Mouse (Mus musculus): ENCODE measurements around the gene 4931428F04Rik.
A peak's percentile ranks its signal among the peaks of the same experiment; 100 is the strongest.

The 4931428F04Rik gene

GRCm38 (mm10) chr8:105288231-105288630, 1.4 kb downstream of the 4931428F04Rik start:
- DNase-seq (ENCODE audit: low spot score in 2 of 2) = no peak

GRCm38 (mm10) chr8:105286907-105287306, 2.8 kb downstream of the 4931428F04Rik start:
- no peak for DNase-seq (ENCODE audit: low spot score in 2 of 2)

DNA sequence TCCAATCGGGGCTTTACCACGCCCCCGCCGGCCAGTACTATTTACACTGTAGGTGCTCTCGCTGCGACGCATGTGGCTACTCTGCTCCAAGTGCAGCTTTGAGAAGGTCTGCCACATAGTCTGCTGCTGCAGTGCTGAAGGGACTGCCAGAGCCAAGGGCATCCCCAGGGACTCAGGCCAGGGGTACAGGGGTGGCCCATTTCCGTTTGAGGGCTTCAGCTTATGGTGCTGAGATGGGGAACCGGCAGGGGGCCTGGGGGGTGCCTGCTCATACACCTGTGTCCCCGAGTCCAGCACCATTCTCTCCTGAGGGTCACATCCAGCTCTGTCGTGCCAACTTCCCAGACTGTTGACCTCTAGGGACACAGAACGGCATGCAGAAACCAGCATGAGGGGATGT, 4.2 kb downstream of the 4931428F04Rik start:
- DNase-seq (ENCODE audit: low spot score in 2 of 2) = peak in 1 of 2 experiments; percentile 16

GRCm38 (mm10) chr8:105283074-105283473, 6.6 kb downstream of the 4931428F04Rik start:
- peak in 1 of 2 experiments; percentile 35 for DNase-seq (ENCODE audit: low spot score in 2 of 2)

DNA sequence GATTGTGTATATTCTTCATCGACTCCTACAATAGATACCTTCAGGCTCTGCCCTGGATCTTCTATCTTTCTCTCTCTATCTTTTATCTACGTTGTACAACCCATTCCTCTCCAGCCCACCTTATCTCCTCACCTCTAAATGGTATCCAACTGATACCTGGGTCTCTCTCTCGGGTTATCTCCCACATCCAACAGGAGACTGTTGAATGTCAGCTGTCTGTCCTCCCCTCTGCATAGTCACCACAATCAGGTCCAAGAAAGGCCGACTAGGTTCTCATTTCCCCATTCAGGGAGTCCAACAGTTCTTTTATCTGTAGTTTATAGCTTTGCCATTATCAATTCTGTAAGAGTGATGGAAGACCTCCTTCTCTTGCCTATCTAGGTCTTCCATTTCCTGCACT, 7.4 kb downstream of the 4931428F04Rik start:
- DNase-seq (ENCODE audit: low spot score in 2 of 2) = no peak

- no peak for DNase-seq (ENCODE audit: low spot score in 2 of 2)
Observed at GRCm38 (mm10) chr8:105281821-105282220, 7.8 kb downstream of the 4931428F04Rik start.

DNA sequence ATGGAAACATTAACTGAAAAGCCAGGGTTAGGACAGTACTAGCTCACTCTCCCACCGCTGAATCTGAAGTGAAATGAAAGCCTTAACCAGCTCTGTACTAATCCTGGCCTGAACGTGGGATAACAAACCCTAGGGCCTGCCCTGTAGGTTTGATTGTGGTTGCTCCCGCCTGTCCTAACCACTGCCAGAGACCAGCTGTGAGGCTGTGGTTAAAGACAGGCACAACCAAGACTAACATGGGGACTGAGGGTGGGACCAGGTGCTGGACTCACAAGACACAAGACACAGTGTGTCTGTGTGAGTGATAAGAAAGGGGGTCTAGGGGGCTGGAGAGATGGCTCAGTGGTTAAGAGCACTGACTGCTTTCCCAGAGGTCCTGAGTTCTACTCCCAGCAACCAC, 9.1 kb downstream of the 4931428F04Rik start:
- DNase-seq (ENCODE audit: low spot score in 2 of 2) = no peak

DNA sequence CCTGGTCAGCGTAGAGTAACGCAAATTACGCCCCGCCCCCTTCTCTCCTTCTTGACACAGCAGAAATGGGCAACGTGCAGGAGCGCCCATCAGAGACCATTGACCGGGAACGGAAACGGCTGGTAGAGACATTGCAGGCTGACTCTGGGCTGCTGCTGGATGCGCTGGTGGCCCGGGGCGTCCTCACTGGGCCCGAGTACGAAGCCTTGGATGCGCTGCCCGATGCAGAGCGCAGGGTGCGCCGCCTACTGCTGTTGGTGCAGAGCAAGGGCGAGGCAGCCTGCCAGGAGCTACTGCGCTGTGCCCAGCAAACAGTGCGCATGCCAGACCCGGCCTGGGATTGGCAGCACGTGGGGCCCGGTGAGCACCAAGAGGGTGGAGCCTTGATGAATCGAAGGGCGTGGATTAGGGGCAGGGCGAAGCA, 10.7 kb downstream of the 4931428F04Rik start:
- DNase-seq (ENCODE audit: low spot score in 2 of 2) = peak; percentile 51 to 79

- peak in 1 of 2 experiments; percentile 62 for DNase-seq (ENCODE audit: low spot score in 2 of 2)
Observed at GRCm38 (mm10) chr8:105276292-105277120, 13.2 kb downstream of the 4931428F04Rik start.

DNA sequence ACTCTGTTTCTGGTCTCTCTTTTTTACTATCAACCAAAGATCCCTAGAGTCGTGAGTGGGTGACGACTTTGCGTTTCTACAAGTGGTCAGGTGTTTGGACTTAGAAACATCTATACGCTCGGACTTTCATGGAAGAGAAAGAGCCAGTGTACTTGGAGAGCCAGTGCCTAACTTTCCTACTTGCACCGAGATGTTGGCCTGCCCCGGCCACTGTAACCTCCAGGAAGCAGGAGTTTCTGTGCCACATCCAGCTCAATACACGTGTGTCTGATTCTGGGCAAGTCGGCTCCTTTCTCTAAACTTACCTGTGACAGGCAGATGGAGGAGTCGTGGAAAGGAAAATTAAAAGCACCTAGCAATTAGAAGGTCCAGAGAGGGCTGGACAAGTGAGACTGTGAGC, 13.8 kb downstream of the 4931428F04Rik start, which contains the start of gene Nol3:
Gene Nol3, plus strand, starts transcription at position 301 of the 400 bp plus-strand sequence.
- no peak for DNase-seq (ENCODE audit: low spot score in 2 of 2)

GRCm38 (mm10) chr8:105275387-105275786, 14.3 kb downstream of the 4931428F04Rik start:
- DNase-seq (ENCODE audit: low spot score in 2 of 2) = no peak

DNA sequence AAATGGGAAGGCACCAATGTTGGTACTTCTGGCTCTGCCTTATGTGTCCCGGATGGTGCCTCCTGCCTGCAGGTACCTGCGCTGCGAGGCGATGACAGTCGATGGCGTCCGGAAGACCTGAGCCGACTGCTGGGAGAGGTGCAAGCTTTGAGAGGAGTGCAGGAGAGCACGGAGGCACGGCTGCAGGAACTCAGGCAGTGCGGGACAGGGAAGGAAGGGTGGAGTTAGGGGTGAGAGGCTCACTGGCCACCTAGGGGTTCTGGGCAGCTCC, 18.8 kb downstream of the 4931428F04Rik start:
- DNase-seq (ENCODE audit: low spot score in 2 of 2) = no peak

DNA sequence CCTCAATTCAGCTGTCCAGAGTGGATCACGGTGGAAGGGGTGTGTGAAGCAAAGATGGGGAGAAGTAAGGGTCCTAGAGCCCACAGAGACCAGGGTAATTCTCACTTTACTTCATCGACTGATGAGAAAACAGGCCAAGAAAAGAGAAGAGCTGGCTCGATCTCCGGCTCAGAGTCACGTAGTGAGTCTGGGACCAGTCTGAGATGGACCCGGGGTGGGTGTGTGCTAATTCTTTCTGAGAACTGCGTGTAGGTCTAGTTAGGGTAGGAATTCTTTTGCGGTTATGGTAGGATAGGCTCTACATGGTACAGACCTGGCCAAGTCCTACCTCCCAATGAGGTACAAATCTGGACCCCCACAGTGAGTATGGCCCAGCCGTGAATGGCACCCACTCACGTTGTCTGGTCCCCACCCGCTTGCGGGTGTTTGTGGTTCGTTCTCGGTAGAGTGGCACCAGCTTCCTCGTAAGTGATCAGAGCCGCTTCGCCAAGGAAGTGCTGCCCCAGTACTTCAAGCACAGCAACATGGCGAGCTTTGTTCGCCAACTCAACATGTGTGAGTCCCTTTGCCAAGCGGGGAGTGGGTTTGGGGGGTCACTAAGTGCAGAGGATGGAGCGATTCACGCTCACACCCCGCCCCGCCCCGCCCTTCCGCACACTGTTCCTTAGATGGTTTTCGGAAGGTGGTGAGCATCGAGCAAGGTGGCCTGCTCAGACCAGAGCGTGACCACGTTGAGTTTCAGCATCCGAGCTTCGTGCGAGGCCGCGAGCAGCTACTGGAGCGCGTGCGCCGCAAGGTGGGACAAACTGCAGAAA, 19.4 kb downstream of the 4931428F04Rik start:
- DNase-seq (ENCODE audit: low spot score in 2 of 2) = no peak

- no peak for DNase-seq (ENCODE audit: low spot score in 2 of 2)
Observed at GRCm38 (mm10) chr8:105269461-105269947, 20.2 kb downstream of the 4931428F04Rik start, which contains the start of gene Hsf4. Gene Hsf4, plus strand, starts transcription at chr8:105269801.

DNA sequence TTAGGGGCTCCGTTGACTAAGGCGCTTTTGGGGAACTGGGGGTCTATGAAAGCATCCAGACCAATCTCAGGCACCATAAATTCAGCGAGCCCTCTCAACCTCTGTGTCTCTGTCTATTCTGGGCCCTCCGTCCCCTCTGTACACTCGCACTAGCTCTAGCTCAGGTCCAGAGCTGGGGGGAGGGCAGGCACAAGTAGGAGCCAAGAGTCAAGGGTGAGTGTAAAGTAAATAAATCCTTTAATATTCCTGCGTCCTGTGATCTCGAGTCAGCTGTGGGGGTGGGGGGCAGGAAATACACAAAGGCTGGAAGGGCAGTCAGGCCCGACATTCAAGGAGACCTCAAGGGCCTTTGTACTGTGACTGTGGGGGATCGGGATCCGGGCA, 20.6 kb downstream of the 4931428F04Rik start:
- DNase-seq (ENCODE audit: low spot score in 2 of 2) = no peak

GRCm38 (mm10) chr8:105268342-105269074, 21.2 kb downstream of the 4931428F04Rik start:
- no peak for DNase-seq (ENCODE audit: low spot score in 2 of 2)

DNA sequence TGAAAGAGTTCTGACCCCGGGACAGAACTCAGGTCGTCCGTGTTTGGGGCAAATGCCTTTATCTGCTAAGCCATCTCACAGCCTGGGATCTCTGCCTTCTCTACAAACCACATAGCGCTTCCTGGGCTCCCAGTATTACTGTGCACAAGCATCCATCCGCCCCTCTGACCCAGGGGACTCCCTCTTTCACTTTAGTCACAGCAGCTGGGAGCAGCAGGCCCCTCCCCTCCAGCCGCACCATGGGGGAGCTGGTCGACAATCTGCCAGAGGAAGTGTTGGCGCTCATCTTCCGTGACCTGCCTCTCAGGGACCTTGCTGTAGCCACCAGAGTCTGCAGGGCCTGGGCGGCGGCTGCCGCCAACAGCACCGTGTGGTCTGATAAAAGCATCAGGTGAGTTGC, 22.9 kb downstream of the 4931428F04Rik start:
- no peak for DNase-seq (ENCODE audit: low spot score in 2 of 2)

DNA sequence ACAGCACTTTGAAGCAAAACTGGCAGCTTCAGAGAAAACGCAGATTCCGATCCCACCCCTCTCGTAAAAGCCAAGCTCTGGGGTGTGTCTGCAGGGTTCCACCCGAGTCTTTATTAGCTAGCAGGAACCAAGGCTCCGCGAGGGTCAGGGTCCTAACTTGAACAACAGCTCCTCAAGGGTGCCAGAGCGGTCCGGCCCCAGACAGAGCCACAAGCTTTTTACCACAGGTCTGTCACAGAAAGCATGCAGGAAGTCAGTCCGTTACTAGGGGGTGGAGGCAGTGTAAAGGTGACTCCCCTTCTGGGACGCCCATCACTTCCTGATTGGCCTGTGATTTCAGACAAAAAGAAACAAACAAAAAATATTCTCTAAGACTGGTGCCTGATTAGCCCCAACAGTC, 24.5 kb downstream of the 4931428F04Rik start:
- no peak for DNase-seq (ENCODE audit: low spot score in 2 of 2)

- peak in 1 of 2 experiments; percentile 69 for DNase-seq (ENCODE audit: low spot score in 2 of 2)
Observed at GRCm38 (mm10) chr8:105264024-105264982, 25.4 kb downstream of the 4931428F04Rik start, which contains the start of the genes Tradd and Fbxl8. Gene Tradd, minus strand, starts transcription at chr8:105264609. Gene Fbxl8, plus strand, starts transcription at chr8:105264648.

DNA sequence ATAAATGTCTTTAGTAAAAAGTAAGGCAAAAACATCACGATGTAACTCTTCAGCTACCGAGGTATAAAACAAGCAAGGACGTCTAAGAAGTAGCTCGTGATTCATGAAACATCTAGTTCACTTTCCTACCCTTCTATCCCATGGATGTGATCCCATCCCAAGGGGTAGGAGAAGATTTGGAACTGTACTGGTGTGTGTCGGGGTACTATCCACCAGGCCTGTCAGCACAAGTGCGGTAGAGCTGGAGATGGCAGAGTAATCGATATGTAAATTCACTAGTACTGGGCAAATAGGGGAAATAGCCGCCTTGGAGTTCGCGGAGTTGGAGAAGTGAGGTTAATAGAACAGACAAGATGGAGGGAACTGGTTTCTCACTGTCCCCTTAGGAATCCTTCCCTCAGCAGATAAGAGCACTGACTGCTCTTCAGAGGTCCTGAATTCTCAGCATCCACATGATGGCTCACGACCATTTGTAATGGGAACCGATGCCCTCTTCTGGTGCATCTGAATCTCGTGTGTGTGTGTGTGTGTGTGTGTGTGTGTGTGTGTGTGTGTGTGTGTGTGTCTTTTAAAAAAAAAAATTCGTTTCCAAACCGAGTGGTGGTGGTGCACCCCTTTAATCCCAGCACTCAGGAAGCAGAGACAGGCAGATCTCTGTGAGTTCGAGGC, 26.3 kb downstream of the 4931428F04Rik start:
- no peak for DNase-seq (ENCODE audit: low spot score in 2 of 2)
